ENCODE assay signal across 31 mouse cellular contexts in genomic region chr10:23826516-23826915, GRCm38 (mm10). TPM values are rescaled to one million over a fixed set of nuclear protein-coding genes. Genes with fewer than 3 reads are reported as not detected.
DNase-seq lines count a peak whose midpoint lies in the region; TF ChIP-seq lines count a peak whose summit lies in the region.
"Had no signal": no experiment of that assay in that cellular context is flagged by ENCODE, and none has a peak within 500 bp of the region (broad histone marks: within the 10 kb centered on the region; RNA-seq: fewer than 3 reads in every experiment).

No protein-coding gene starts in this region.

- DNase-seq in kidney, adult 2 months = peak; percentile 23
- DNase-seq in kidney, adult 9 months = no peak
- peak; percentile 6 to 25 for DNase-seq in kidney, postnatal 4 days
- no peak for DNase-seq in kidney, adult 11 months
- peak; percentile 35 for DNase-seq in adrenal gland, postnatal 14 days
- DNase-seq in cerebellum, adult 9-11 months = no peak
- DNase-seq in ovary, postnatal 14 days (ENCODE audit: low spot score) = no peak
- DNase-seq: B cell, adult 2 months; cerebellum, adult 2 months; cerebellum, postnatal 36 days; gastrocnemius, postnatal 25 days; heart, postnatal 10 days; right cerebral cortex, adult 18-20 months; spleen, adult 18-20 months; thymus, postnatal 14 days had no signal

- H3K27ac ChIP-seq in kidney, adult 2 months (ENCODE audit: insufficient read depth, low read depth, low read length) = no peak overlapping the region
- H3K27ac ChIP-seq: heart, embryonic 13.5 days; hindbrain, embryonic 10.5 days; hindbrain, embryonic 15.5 days; layer of hippocampus, adult 2 months; left cerebral cortex, adult 2 months; limb, embryonic 13.5 days; lung, embryonic 15.5 days; midbrain, embryonic 10.5 days; midbrain, embryonic 15.5 days; neural tube, embryonic 15.5 days had no signal

- no peak for TF ChIP-seq CTCF in kidney, adult 2 months (conservative IDR thresholded peaks at IDR 0.05; ENCODE audit: insufficient read depth, insufficient read length, low read depth, low read length)

- peaks cover 18% of the 10 kb centered on the region for H3K36me3 ChIP-seq in kidney, adult 2 months (ENCODE audit: control insufficient read depth, insufficient read depth, low read length)

- TF ChIP-seq POLR2A in kidney, adult 2 months (IDR thresholded peaks at IDR 0.05; ENCODE audit: low read depth, low read length) = no peak

- no peaks in the 10 kb centered on the region for H3K4me1 ChIP-seq in kidney, adult 2 months (ENCODE audit: control insufficient read depth, insufficient read depth, low read length)
- H3K4me1 ChIP-seq: heart, embryonic 13.5 days; hindbrain, embryonic 10.5 days; hindbrain, embryonic 15.5 days; limb, embryonic 13.5 days; lung, embryonic 15.5 days; midbrain, embryonic 10.5 days; midbrain, embryonic 15.5 days; neural tube, embryonic 15.5 days had no signal

- WGBS in kidney, adult 2 months = 44% methylated on average over 7 of the region's 7 CpGs

- H3K27me3 ChIP-seq in kidney, adult 2 months (replicated peaks; ENCODE audit: control insufficient read depth, insufficient read depth, low read length) = no peaks in the 10 kb centered on the region
- H3K27me3 ChIP-seq: heart, embryonic 13.5 days; hindbrain, embryonic 15.5 days; limb, embryonic 13.5 days; lung, embryonic 15.5 days; midbrain, embryonic 15.5 days; neural tube, embryonic 15.5 days had no signal

- H3K4me3 ChIP-seq in kidney, adult 2 months (ENCODE audit: insufficient read depth, low read depth, low read length) = no peak overlapping the region
- H3K4me3 ChIP-seq: heart, embryonic 13.5 days; hindbrain, embryonic 10.5 days; hindbrain, embryonic 15.5 days; layer of hippocampus, adult 2 months; left cerebral cortex, adult 2 months; limb, embryonic 13.5 days; lung, embryonic 15.5 days; midbrain, embryonic 10.5 days; midbrain, embryonic 15.5 days; neural tube, embryonic 15.5 days had no signal

RNA-seq across cellular contexts. Expression of gene Vnn3, which starts 24.7 kb away (rescaled TPM):
- polyA plus RNA-seq in kidney, adult 2 months (2012; rRNA removed) = 0.57 and 0.59 TPM in 2 replicates
- total RNA-seq in adrenal gland, postnatal 14 days (2021) = 19.2 and 36.6 TPM in 2 replicates
- total RNA-seq: ES-E14; heart, postnatal 10 days; left cerebral cortex, adult 2 months had no signal
- polyA plus RNA-seq: embryonic facial prominence, embryonic 11.5 days; forebrain, embryonic 14.5 days; heart, embryonic 13.5 days; hindbrain, embryonic 10.5 days; hindbrain, embryonic 15.5 days; inflammation-experienced regulatory T-cells, adult 6 months; kidney, embryonic 14.5 days; limb, embryonic 13.5 days; liver, embryonic 11.5 days; midbrain, embryonic 10.5 days; midbrain, embryonic 15.5 days; neural tube, embryonic 15.5 days had no signal

RNA-seq across cellular contexts. Expression of gene Slc18b1, which starts 29.7 kb away (rescaled TPM):
- polyA plus RNA-seq in kidney, adult 2 months (2012; rRNA removed) = 14.8 and 15.6 TPM in 2 replicates
- 25.1 and 33.2 TPM in 2 replicates for total RNA-seq in adrenal gland, postnatal 14 days (2021)
- polyA plus RNA-seq: inflammation-experienced regulatory T-cells, adult 6 months had no signal

RNA-seq across cellular contexts. Expression of gene Rps12, which starts 39.4 kb away (rescaled TPM):
- 901 and 1,136 TPM in 2 replicates for polyA plus RNA-seq in kidney, adult 2 months (2012; rRNA removed)
- total RNA-seq in adrenal gland, postnatal 14 days (2021) = 463 and 535 TPM in 2 replicates

Comparison
In these comparisons a context has a peak if more than half of its experiments do, and no peak if none do; other contexts are left out.
1. DNase-seq: peak in kidney, adult 2 months (single experiment), kidney, postnatal 4 days (2 of 2) and adrenal gland, postnatal 14 days (single experiment); none in kidney, adult 9 months (single experiment), kidney, adult 11 months (single experiment), cerebellum, adult 9-11 months (single experiment) and ovary, postnatal 14 days (single experiment).